Mouse (Mus musculus): ENCODE results near the gene Gm20388. TPM values are rescaled to one million over a fixed set of nuclear protein-coding genes. Genes with fewer than 3 reads are reported as not detected.

The Gm20388 gene
- total and polyA plus RNA-seq, 3 experiments: 0.02 to 0.05 TPM; not detected in 1

DNA sequence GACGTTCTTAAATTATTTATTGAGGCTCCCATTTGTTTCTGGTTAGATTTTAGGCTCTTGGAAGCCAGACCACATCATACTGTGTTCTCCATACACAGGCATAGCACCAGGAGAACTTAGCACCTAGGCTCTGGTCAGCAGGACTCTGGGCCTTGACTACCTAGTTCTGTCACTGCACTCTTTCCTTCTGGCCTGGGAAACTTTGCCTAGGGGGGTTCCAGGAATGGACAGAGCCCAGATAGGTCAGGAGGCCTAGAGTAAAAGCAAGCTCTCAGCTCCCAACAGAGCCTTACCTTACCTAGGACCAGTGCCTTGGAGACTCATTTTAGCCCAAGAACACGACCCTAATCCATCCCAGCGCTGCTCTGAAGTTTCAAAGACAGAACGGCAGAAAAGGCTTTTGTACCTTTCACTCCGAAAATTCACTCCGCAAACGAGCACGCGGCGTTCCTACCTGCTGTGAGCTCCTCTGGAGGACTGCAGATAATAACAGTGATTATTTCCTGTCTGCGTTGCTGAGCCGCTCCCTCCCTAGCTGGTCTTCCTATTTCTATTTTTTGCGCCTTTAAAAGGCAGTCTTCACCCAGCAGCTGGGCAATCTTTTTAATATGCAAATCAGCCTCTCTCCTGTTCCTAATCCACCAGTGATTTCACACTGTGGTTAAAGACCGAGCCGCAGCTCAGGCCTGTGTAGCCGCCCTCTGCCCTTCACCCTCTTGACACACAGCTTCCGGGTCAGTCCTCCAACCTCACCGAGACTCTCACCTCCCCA, 3843.1 kb downstream of the Gm20388 start:
- peaks cover 11% of the 10 kb centered on the region for H3K9me3 ChIP-seq (replicated peaks)
- no peak for DNase-seq (ENCODE audit: low spot score)
- no peak for ATAC-seq (ENCODE audit: extremely low read depth, insufficient number of reproducible peaks, low FRiP score, poor library complexity, severe bottlenecking)

DNA sequence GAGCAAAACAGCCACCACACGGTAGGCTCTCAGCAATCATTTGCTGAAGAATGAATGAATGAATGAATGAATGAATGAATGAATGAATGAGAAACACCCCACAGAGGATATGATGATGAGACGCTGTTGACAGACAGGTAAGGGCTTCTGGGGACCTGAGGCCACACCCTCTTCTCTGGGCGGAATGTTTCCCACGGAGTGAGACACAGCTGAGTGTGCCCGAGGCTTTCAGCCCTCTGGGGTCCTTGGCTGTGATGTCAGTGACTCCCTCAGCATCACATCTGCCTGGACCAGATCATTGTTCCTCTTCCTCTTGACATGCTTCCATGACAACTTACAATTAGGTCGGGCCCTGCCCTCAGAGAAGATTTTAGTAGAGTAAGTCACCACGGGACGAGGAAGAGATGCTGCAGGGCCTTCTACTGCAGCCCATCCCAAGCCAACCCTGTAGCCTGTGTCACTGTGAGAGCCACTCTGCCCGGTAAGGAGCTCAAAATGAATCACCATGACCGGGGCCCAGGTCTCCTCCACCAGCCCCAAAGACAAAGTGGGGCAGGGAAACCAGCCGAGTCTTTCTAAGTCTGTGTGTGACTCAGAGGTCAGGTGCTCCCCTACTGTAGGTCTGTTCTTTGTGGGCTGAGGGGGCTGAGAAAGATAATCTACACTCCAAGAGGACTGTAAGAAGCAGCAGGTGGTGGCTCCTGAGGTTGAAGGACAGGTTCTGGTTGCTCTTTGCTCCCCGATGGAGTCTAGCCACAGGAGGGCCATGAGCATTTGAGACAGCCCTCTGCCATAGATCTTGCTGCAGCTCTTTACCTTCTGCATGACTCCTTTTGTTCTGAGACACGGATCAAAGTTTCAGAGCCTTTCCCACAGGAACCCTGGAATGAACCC, 3844.1 kb downstream of the Gm20388 start:
- Histone ChIP-seq H3K4me1 (ENCODE audit: insufficient read depth, low read depth, low read length) (peaks cover 3% of the 10 kb centered on the region; the same call in 1 of the 2 replicates), H3K36me3 (replicated peaks) (no peaks in the 10 kb centered on the region), H3K27me3 (ENCODE audit: insufficient read depth, low read length) (peaks cover 5% of the 10 kb centered on the region; the same call in 1 of the 2 replicates), H3K4me3 (ENCODE audit: low read depth, low read length) (no peak overlapping the region), H3K9me3 (replicated peaks) (peaks cover 7% of the 10 kb centered on the region; the same call in 1 of the 2 replicates)
- TF ChIP-seq CTCF (IDR thresholded peaks at IDR 0.05; ENCODE audit: low read depth, low read length): no peak
- TF ChIP-seq POLR2AphosphoS5 (IDR thresholded peaks at IDR 0.05; ENCODE audit: insufficient replicate concordance, low read depth, low read length): no peak
- TF ChIP-seq TAL1 (conservative IDR thresholded peaks at IDR 0.05; ENCODE audit: low read depth, low read length): no peak
- TF ChIP-seq GATA2 (IDR thresholded peaks at IDR 0.05; ENCODE audit: borderline replicate concordance, low read depth, low read length): no peak
- no peak for TF ChIP-seq GATA1 (IDR thresholded peaks at IDR 0.05; ENCODE audit: borderline replicate concordance, low read length)
- ATAC-seq (ENCODE audit: extremely low read depth, insufficient number of reproducible peaks, low FRiP score, poor library complexity, severe bottlenecking): no peak
- DNase-seq (ENCODE audit: low spot score): no peak

More for the DNA sequence above, 3843.1 kb downstream of the Gm20388 start:
- no peaks in the 10 kb centered on the region for H3K36me3 ChIP-seq (replicated peaks)
- peaks cover 5% of the 10 kb centered on the region; the same call in 1 of the 2 replicates for H3K27me3 ChIP-seq (ENCODE audit: insufficient read depth, low read length)
- no peak overlapping the region for H3K4me3 ChIP-seq (ENCODE audit: low read depth, low read length)
- peaks cover 3% of the 10 kb centered on the region; the same call in 1 of the 2 replicates for H3K4me1 ChIP-seq (ENCODE audit: insufficient read depth, low read depth, low read length)
- no peak for TF ChIP-seq POLR2AphosphoS5 (IDR thresholded peaks at IDR 0.05; ENCODE audit: insufficient replicate concordance, low read depth, low read length)
- no peak for TF ChIP-seq GATA1 (IDR thresholded peaks at IDR 0.05; ENCODE audit: borderline replicate concordance, low read length)
- TF ChIP-seq GATA2 (IDR thresholded peaks at IDR 0.05; ENCODE audit: borderline replicate concordance, low read depth, low read length): no peak
- no peak for TF ChIP-seq TAL1 (conservative IDR thresholded peaks at IDR 0.05; ENCODE audit: low read depth, low read length)
- TF ChIP-seq CTCF (IDR thresholded peaks at IDR 0.05; ENCODE audit: low read depth, low read length): no peak

DNA sequence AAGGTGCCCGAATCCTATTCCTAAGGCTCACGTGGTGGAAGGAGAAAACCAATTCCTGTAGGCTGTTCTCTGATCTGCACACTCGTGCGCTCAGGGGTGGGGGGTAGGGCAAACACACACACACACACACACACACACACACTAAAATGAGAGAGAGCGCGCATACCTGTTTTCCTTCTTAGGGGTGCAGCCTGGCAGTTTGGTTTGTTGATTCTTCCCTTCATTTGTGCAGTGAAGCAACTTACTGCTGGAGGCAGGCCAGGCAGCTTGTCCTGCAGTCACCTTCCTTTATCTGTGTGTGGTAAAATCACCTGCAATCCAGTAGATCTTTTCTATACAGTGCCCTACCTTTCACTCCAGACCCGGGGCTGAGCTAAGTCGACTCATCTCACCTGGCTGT, 3846.3 kb downstream of the Gm20388 start:
- Histone ChIP-seq H3K4me1 (ENCODE audit: insufficient read depth, low read depth, low read length) (no peaks in the 10 kb centered on the region), H3K27me3 (ENCODE audit: insufficient read depth, low read length) (peaks cover 5% of the 10 kb centered on the region; the same call in 1 of the 2 replicates), H3K9me3 (replicated peaks) (peaks cover 6% of the 10 kb centered on the region; the same call in 1 of the 2 replicates), H3K4me3 (ENCODE audit: low read depth, low read length) (no peak overlapping the region), H3K36me3 (replicated peaks) (no peaks in the 10 kb centered on the region)
- TF ChIP-seq TAL1 (conservative IDR thresholded peaks at IDR 0.05; ENCODE audit: low read depth, low read length) (no peak), POLR2AphosphoS5 (IDR thresholded peaks at IDR 0.05; ENCODE audit: insufficient replicate concordance, low read depth, low read length) (no peak), CTCF (IDR thresholded peaks at IDR 0.05; ENCODE audit: low read depth, low read length) (no peak), GATA2 (IDR thresholded peaks at IDR 0.05; ENCODE audit: borderline replicate concordance, low read depth, low read length) (no peak), GATA1 (IDR thresholded peaks at IDR 0.05; ENCODE audit: borderline replicate concordance, low read length) (no peak)
- no peak for DNase-seq (ENCODE audit: low spot score)
- ATAC-seq (ENCODE audit: extremely low read depth, insufficient number of reproducible peaks, low FRiP score, poor library complexity, severe bottlenecking): no peak

DNA sequence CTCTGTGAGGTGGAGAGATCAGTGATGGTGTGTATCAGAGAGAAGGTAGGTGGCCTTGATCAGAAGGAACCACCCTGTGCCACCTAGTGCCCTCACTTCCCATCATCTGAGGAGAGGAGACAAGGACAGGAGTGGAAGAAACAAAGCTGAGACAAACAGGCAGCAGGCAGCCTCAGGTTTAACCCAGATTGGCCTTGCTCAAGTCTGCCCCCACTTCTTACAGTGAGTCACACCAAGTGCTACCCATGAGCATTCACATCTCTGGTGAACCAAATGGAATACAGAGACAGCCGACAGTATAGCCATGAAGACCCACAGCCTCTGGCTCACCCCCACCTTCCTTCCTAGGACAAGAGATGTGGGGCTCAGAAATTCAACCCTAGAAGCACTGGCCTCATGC, 3848.3 kb downstream of the Gm20388 start:
- H3K9me3 ChIP-seq (replicated peaks): 0 out of 2 replicates have a peak, but pooled peaks cover 2% of the 10 kb centered on the region
- no peaks in the 10 kb centered on the region for H3K4me1 ChIP-seq (ENCODE audit: insufficient read depth, low read depth, low read length)
- H3K27me3 ChIP-seq (ENCODE audit: insufficient read depth, low read length): peaks cover 3% of the 10 kb centered on the region; the same call in 1 of the 2 replicates
- no peak overlapping the region for H3K4me3 ChIP-seq (ENCODE audit: low read depth, low read length)
- no peak for ATAC-seq (ENCODE audit: extremely low read depth, insufficient number of reproducible peaks, low FRiP score, poor library complexity, severe bottlenecking)
- no peak for DNase-seq (ENCODE audit: low spot score)
- TF ChIP-seq POLR2AphosphoS5 (IDR thresholded peaks at IDR 0.05; ENCODE audit: insufficient replicate concordance, low read depth, low read length) (no peak), TAL1 (conservative IDR thresholded peaks at IDR 0.05; ENCODE audit: low read depth, low read length) (no peak), CTCF (IDR thresholded peaks at IDR 0.05; ENCODE audit: low read depth, low read length) (no peak), GATA1 (IDR thresholded peaks at IDR 0.05; ENCODE audit: borderline replicate concordance, low read length) (no peak), GATA2 (IDR thresholded peaks at IDR 0.05; ENCODE audit: borderline replicate concordance, low read depth, low read length) (no peak)
- H3K36me3 ChIP-seq (replicated peaks): no peaks in the 10 kb centered on the region

DNA sequence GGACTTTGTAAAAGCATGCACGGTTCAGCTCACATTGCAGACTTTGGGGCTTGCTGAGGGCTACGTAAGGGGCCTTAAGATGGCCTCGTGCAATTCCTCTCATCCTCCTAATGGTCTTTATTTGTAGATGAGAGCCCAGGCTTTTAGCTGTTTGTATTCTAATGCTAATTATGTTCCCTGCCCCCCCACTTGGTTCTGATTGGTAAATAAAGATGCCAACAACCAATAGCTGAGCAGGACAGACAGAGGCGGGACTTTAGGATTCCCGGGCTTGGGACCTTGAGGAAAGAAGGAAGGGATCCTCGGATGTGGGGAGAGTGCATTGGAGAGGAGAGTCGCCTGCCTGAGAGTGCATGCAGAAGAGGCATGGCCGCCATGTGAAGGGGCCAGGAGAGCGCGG, 3849.3 kb downstream of the Gm20388 start:
- no peak for DNase-seq (ENCODE audit: low spot score)
- H3K27me3 ChIP-seq (ENCODE audit: insufficient read depth, low read length): peaks cover 3% of the 10 kb centered on the region; the same call in 1 of the 2 replicates
- 0 out of 2 replicates have a peak, but pooled peaks cover 2% of the 10 kb centered on the region for H3K9me3 ChIP-seq (replicated peaks)
- ATAC-seq (ENCODE audit: extremely low read depth, insufficient number of reproducible peaks, low FRiP score, poor library complexity, severe bottlenecking): no peak
- H3K36me3 ChIP-seq (replicated peaks): no peaks in the 10 kb centered on the region
- H3K4me3 ChIP-seq (ENCODE audit: low read depth, low read length): no peak overlapping the region
- TF ChIP-seq TAL1 (conservative IDR thresholded peaks at IDR 0.05; ENCODE audit: low read depth, low read length) (no peak), GATA2 (IDR thresholded peaks at IDR 0.05; ENCODE audit: borderline replicate concordance, low read depth, low read length) (no peak), POLR2AphosphoS5 (IDR thresholded peaks at IDR 0.05; ENCODE audit: insufficient replicate concordance, low read depth, low read length) (no peak), CTCF (IDR thresholded peaks at IDR 0.05; ENCODE audit: low read depth, low read length) (no peak)
- no peaks in the 10 kb centered on the region for H3K4me1 ChIP-seq (ENCODE audit: insufficient read depth, low read depth, low read length)

Data from G1E (cell line).